Mouse (Mus musculus) frontal cortex, adult (tissue): Measurements from ENCODE around the gene Palld.

Experiments used
- ATAC-seq: cut with Nextera tagmentation; 2 replicates; pipeline ENCODE4 v1.9.2; 2017; ENCODE audit warnings: mild to moderate bottlenecking, moderate library complexity, mixed read lengths; ENCODE audit not compliant: low TSS enrichment

Palld gene

GRCm38 (mm10) chr8:61730669-61731068, 171.8 kb downstream of the Palld start:
- no peak for ATAC-seq

- ATAC-seq: no peak
These were observed 177.0 kb downstream of the Palld start for GRCm38 (mm10) chr8:61725306-61726017.

GRCm38 (mm10) chr8:61722226-61722625, 180.3 kb downstream of the Palld start:
- no peak for ATAC-seq

GRCm38 (mm10) chr8:61715351-61716125, 187.0 kb downstream of the Palld start:
- no peak for ATAC-seq

GRCm38 (mm10) chr8:61714293-61714831, 188.1 kb downstream of the Palld start:
- ATAC-seq: no peak

GRCm38 (mm10) chr8:61713195-61713990, 189.1 kb downstream of the Palld start:
- no peak for ATAC-seq

GRCm38 (mm10) chr8:61712426-61712825, 190.1 kb downstream of the Palld start:
- no peak for ATAC-seq

GRCm38 (mm10) chr8:61708586-61709305, 193.7 kb downstream of the Palld start:
- ATAC-seq: no peak

- no peak for ATAC-seq
These were observed 197.0 kb downstream of the Palld start for GRCm38 (mm10) chr8:61705491-61705890.

GRCm38 (mm10) chr8:61702122-61702521, 200.4 kb downstream of the Palld start:
- ATAC-seq: no peak

- ATAC-seq: no peak
These were observed 201.4 kb downstream of the Palld start for GRCm38 (mm10) chr8:61700932-61701681.

- no peak for ATAC-seq
These were observed 202.2 kb downstream of the Palld start for GRCm38 (mm10) chr8:61700298-61700697.

- no peak for ATAC-seq
These were observed 203.5 kb downstream of the Palld start for GRCm38 (mm10) chr8:61698959-61699358.

- no peak for ATAC-seq
These were observed 204.6 kb downstream of the Palld start for GRCm38 (mm10) chr8:61697728-61698385.

GRCm38 (mm10) chr8:61696846-61697455, 205.5 kb downstream of the Palld start:
- ATAC-seq: no peak

- ATAC-seq: no peak; the same call in 1 of the 2 replicates
These were observed 207.1 kb downstream of the Palld start for GRCm38 (mm10) chr8:61695416-61695815.

GRCm38 (mm10) chr8:61692866-61693265, 209.6 kb downstream of the Palld start:
- ATAC-seq: no peak

- no peak for ATAC-seq
These were observed 210.4 kb downstream of the Palld start for GRCm38 (mm10) chr8:61692129-61692528.

- ATAC-seq: peak; percentile 31; the same call in 1 of the 2 replicates
These were observed 211.1 kb downstream of the Palld start for GRCm38 (mm10) chr8:61691391-61691790.

GRCm38 (mm10) chr8:61687071-61687470, 215.4 kb downstream of the Palld start:
- no peak for ATAC-seq
